Mouse (Mus musculus) MEL (cell line): ENCODE data around the gene Nt5e.

Experiments used
- CTCF ChIP-seq, 3 experiments: IDR thresholded peaks in 2 of 3; conservative IDR thresholded peaks in 1 of 3; 2 replicates each; pipeline ENCODE4 v1.5.1; 2011 to 2012; ENCODE audit warnings: low read length in 3 of 3, low read depth in 2 of 3, mild to moderate bottlenecking in 2 of 3, improper control_type of control experiment in 1 of 3, inconsistent platforms in 1 of 3, mixed read lengths in 1 of 3, moderate library complexity in 1 of 3; ENCODE audit not compliant: control insufficient read depth in 1 of 3, insufficient read depth in 1 of 3, poor library complexity in 1 of 3, severe bottlenecking in 1 of 3
- KAT2A ChIP-seq: conservative IDR thresholded peaks from 2 replicates; pipeline ENCODE4 v1.6.1; 2012; ENCODE audit warnings: low read depth, low read length, improper control_type of control experiment, inconsistent platforms

DNA sequence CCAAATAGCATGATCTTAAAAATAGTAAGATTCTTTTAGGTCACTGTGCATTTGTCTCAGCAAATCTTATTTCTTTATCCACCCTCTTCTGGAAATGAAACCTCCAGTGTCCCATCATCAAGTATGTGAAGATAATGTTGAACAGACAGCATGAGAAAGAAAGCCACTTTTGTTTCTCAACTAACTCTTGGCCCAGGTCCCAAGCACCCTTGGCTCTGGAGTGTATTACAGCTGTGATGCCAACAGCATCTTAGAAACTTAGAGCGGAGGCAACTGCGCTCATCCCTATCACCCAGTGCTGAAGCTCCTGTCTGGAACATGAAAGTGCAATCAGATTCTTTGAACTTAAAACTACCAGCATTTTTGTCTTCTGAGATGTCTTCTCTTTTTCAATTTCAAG is 42.7 kb downstream of the Nt5e start:
- TF ChIP-seq KAT2A = no peak
- TF ChIP-seq CTCF (IDR thresholded peaks at IDR 0.05 in 2 of 3, conservative IDR thresholded peaks at IDR 0.05 in 1 of 3; ENCODE audit: control insufficient read depth in 1 of 3, insufficient read depth in 1 of 3, low read depth in 2 of 3, low read length in 3 of 3, poor library complexity in 1 of 3, severe bottlenecking in 1 of 3) = no peak
